Mouse (Mus musculus): Measurements from ENCODE around the gene Pdlim1. TPM values are rescaled to one million over a fixed set of nuclear protein-coding genes. Genes with fewer than 3 reads are reported as not detected.

Gene Pdlim1
- polyA plus RNA-seq (2017; shearing (Covaris generic)), result 256 TPM

GRCm38 (mm10) chr19:40271308-40271892 is at the start of gene Pdlim1:
Gene Pdlim1 (minus strand): TSS chr19:40271842.

GRCm38 (mm10) chr19:40187160-40187559 is 84.5 kb downstream of the Pdlim1 start, which contains the start of gene Cyp2c70:
Gene Cyp2c70 (minus strand): TSS chr19:40187333.

Other genes with a start within 250 kb of the Pdlim1 start
- gene Cyp2c54, start 198.0 kb downstream of the Pdlim1 start, polyA plus RNA-seq (2017; shearing (Covaris generic)), result not detected
- gene Cyp2c50, start 182.2 kb downstream of the Pdlim1 start, polyA plus RNA-seq (2017; shearing (Covaris generic)), result not detected
- not detected for gene Cyp2c70, start 84.5 kb downstream of the Pdlim1 start, polyA plus RNA-seq (2017; shearing (Covaris generic))
- 25.2 TPM for gene Sorbs1, start 241.9 kb upstream of the Pdlim1 start, polyA plus RNA-seq (2017; shearing (Covaris generic))

Measured in CD4-positive, CD25-positive, alpha-beta regulatory T cell (primary cell).